Comparison of ENCODE assay signal across 21 mouse cellular contexts in genomic region chr5:52609672-52610071, GRCm38 (mm10). TPM values are rescaled to one million over a fixed set of nuclear protein-coding genes. Genes with fewer than 3 reads are reported as not detected.
DNase-seq lines count a peak whose midpoint lies in the region; ATAC-seq lines count a peak whose summit lies in the region.
"Had no signal": no experiment of that assay in that cellular context is flagged by ENCODE, and none has a peak within 500 bp of the region (broad histone marks: within the 10 kb centered on the region; RNA-seq: fewer than 3 reads in every experiment).

No protein-coding gene starts in this region.

- no peaks in the 10 kb centered on the region for H3K27me3 ChIP-seq in embryonic facial prominence, embryonic 15.5 days
- no peaks in the 10 kb centered on the region for H3K27me3 ChIP-seq in midbrain, embryonic 11.5 days (ENCODE audit: control insufficient read depth, insufficient read depth, low read length)
- H3K27me3 ChIP-seq: forebrain, embryonic 15.5 days; heart, embryonic 13.5 days; midbrain, embryonic 12.5 days; neural tube, embryonic 13.5 days had no signal

- intact Hi-C loops in left cerebral cortex, postnatal 4 days (cut with DNase I): no loop called here

- 0 out of 2 replicates have a peak, but pooled peaks cover 6% of the 10 kb centered on the region for H3K9me3 ChIP-seq in embryonic facial prominence, embryonic 15.5 days (replicated peaks)
- no peaks in the 10 kb centered on the region; the same call in 1 of the 2 replicates for H3K9me3 ChIP-seq in midbrain, embryonic 11.5 days (ENCODE audit: control insufficient read depth, low read length)
- H3K9me3 ChIP-seq: forebrain, embryonic 15.5 days had no signal

- DNase-seq in adrenal gland, postnatal 10 days: peak; percentile 36
- DNase-seq in adrenal gland, postnatal 4 days (ENCODE audit: low spot score in 2 of 2): no peak
- DNase-seq in left cerebral cortex, postnatal 4 days: peak; percentile 50
- DNase-seq in left cerebral cortex, adult 8-10 months (ENCODE audit: low spot score in 2 of 2): no peak
- DNase-seq in 416B (ENCODE audit: low read depth): peak; percentile 31
- no peak for DNase-seq in right cerebral cortex, postnatal 36 days (ENCODE audit: low spot score in 2 of 2)
- DNase-seq in midbrain, embryonic 11.5 days (ENCODE audit: low spot score, missing footprints): no peak
- DNase-seq: cerebellum, adult 8-10 months; embryo, embryonic 11 days; heart, adult 11 months; kidney, adult 2 months; kidney, postnatal 14 days; liver; lung, adult 18-20 months; lung, postnatal 4 days had no signal

- H3K27ac ChIP-seq in embryonic facial prominence, embryonic 15.5 days (replicated peaks): peak overlapping the region; percentile 35; the same call in 1 of the 2 replicates
- no peak overlapping the region for H3K27ac ChIP-seq in midbrain, embryonic 11.5 days (ENCODE audit: low read depth, low read length)
- H3K27ac ChIP-seq: forebrain, embryonic 15.5 days; heart, embryonic 13.5 days; midbrain, embryonic 12.5 days; neural tube, embryonic 13.5 days had no signal

- H3K36me3 ChIP-seq in embryonic facial prominence, embryonic 15.5 days: no peaks in the 10 kb centered on the region
- H3K36me3 ChIP-seq in midbrain, embryonic 11.5 days (ENCODE audit: control insufficient read depth, insufficient read depth, low read length): no peaks in the 10 kb centered on the region
- H3K36me3 ChIP-seq: forebrain, embryonic 15.5 days; heart, embryonic 13.5 days; midbrain, embryonic 12.5 days; neural tube, embryonic 13.5 days had no signal

- ATAC-seq in embryonic facial prominence, embryonic 15.5 days (ENCODE audit: insufficient number of reproducible peaks, low FRiP score, low TSS enrichment, low read depth): no peak
- ATAC-seq in midbrain, embryonic 11.5 days (ENCODE audit: low FRiP score): no peak
- ATAC-seq: forebrain, embryonic 15.5 days had no signal

- H3K4me1 ChIP-seq in embryonic facial prominence, embryonic 15.5 days: peaks cover 16% of the 10 kb centered on the region
- H3K4me1 ChIP-seq in midbrain, embryonic 11.5 days (ENCODE audit: control insufficient read depth, insufficient read depth, low read length): no peaks in the 10 kb centered on the region
- H3K4me1 ChIP-seq: forebrain, embryonic 15.5 days had no signal

- WGBS in embryonic facial prominence, embryonic 15.5 days: 56% methylated on average over 10 of the region's 10 CpGs
- 93% methylated on average over 10 of the region's 10 CpGs for WGBS in midbrain, embryonic 11.5 days

- no peak overlapping the region for H3K4me2 ChIP-seq in embryonic facial prominence, embryonic 15.5 days (replicated peaks)
- H3K4me2 ChIP-seq in midbrain, embryonic 11.5 days: no peak overlapping the region
- H3K4me2 ChIP-seq: forebrain, embryonic 15.5 days; heart, embryonic 13.5 days; midbrain, embryonic 12.5 days; neural tube, embryonic 13.5 days had no signal

- H3K4me3 ChIP-seq in embryonic facial prominence, embryonic 15.5 days (replicated peaks): no peak overlapping the region
- H3K4me3 ChIP-seq in midbrain, embryonic 11.5 days (ENCODE audit: low read depth, low read length): no peak overlapping the region
- H3K4me3 ChIP-seq: erythroblast, embryonic 14.5 days; forebrain, embryonic 15.5 days; heart, embryonic 13.5 days; midbrain, embryonic 12.5 days; neural tube, embryonic 13.5 days had no signal

- no peak overlapping the region for H3K9ac ChIP-seq in embryonic facial prominence, embryonic 15.5 days
- no peak overlapping the region for H3K9ac ChIP-seq in midbrain, embryonic 11.5 days (ENCODE audit: low read length)
- H3K9ac ChIP-seq: forebrain, embryonic 15.5 days; heart, embryonic 13.5 days; midbrain, embryonic 12.5 days; neural tube, embryonic 13.5 days had no signal

RNA-seq across cellular contexts. Expression of gene Lgi2, which starts 43.4 kb away (rescaled TPM):
- 1 to 10 TPM; 2.2 to 3.0 TPM for total RNA-seq in adrenal gland, postnatal 10 days (2021)
- total RNA-seq in adrenal gland, postnatal 4 days (2021): 1 to 10 TPM; 3.7 to 4.4 TPM
- 10 to 100 TPM; 32.3 to 33.9 TPM for total RNA-seq in left cerebral cortex, postnatal 4 days (2021)
- total RNA-seq in left cerebral cortex, adult 8-10 months (2022): 10 to 100 TPM; 53.1 to 72.8 (median 58.0) TPM
- 7.5 and 7.6 TPM in 2 replicates for polyA plus RNA-seq in embryonic facial prominence, embryonic 15.5 days (2015; fragmentation: Nextera tagmentation; extraction: Ambion mirVana)
- polyA plus RNA-seq in midbrain, embryonic 11.5 days (2014; fragmentation: Nextera tagmentation; extraction: Ambion mirVana): 0.92 and 1.3 TPM in 2 replicates
- polyA plus RNA-seq: erythroblast, embryonic 14.5 days had no signal

RNA-seq across cellular contexts. Expression of gene Sepsecs, which starts 59.8 kb away (rescaled TPM):
- 10 to 100 TPM; 18.9 to 20.6 TPM for total RNA-seq in adrenal gland, postnatal 10 days (2021)
- total RNA-seq in adrenal gland, postnatal 4 days (2021): 10 to 100 TPM; 16.8 to 21.8 TPM
- total RNA-seq in left cerebral cortex, postnatal 4 days (2021): 10 to 100 TPM; 11.3 TPM
- 10 to 100 TPM; 10.8 to 16.5 (median 11.2) TPM for total RNA-seq in left cerebral cortex, adult 8-10 months (2022)
- 8.7 and 8.9 TPM in 2 replicates for polyA plus RNA-seq in embryonic facial prominence, embryonic 15.5 days (2015; fragmentation: Nextera tagmentation; extraction: Ambion mirVana)
- 8.0 and 8.7 TPM in 2 replicates for polyA plus RNA-seq in midbrain, embryonic 11.5 days (2014; fragmentation: Nextera tagmentation; extraction: Ambion mirVana)

Comparison
In these comparisons a context has a peak if more than half of its experiments do, and no peak if none do; other contexts are left out.
1. DNase-seq: peak in adrenal gland, postnatal 10 days (single experiment), left cerebral cortex, postnatal 4 days (single experiment) and 416B (single experiment); none in adrenal gland, postnatal 4 days (0 of 2), left cerebral cortex, adult 8-10 months (0 of 2), right cerebral cortex, postnatal 36 days (0 of 2) and midbrain, embryonic 11.5 days (single experiment).
2. RNA of gene Lgi2, which starts 43.4 kb away (total RNA-seq): 53.1 to 72.8 TPM in left cerebral cortex, adult 8-10 months and 32.3 to 33.9 TPM in left cerebral cortex, postnatal 4 days; 3.7 to 4.4 TPM in adrenal gland, postnatal 4 days and 2.2 to 3.0 TPM in adrenal gland, postnatal 10 days; every median in the first group is over 4 times any median in the second.